Mouse (Mus musculus): ENCODE results near the gene Rtbdn. TPM values are rescaled to one million over a fixed set of nuclear protein-coding genes. Genes with fewer than 3 reads are reported as not detected.
A peak's percentile ranks its signal among the peaks of the same experiment; 100 is the strongest.

The Rtbdn gene
- polyA plus RNA-seq, 1 experiment from 2014 or later = 0.30 TPM

- peaks cover 62% of the 10 kb centered on the region for H3K4me1 ChIP-seq (ENCODE audit: insufficient read depth, low read length)
- WGBS = 50% methylated on average over 7 of the region's 7 CpGs
- peak overlapping the region; percentile 81; the same call in 1 of the 2 replicates for H3K27ac ChIP-seq (ENCODE audit: low read length)
- no peak overlapping the region for H3K9ac ChIP-seq (replicated peaks; ENCODE audit: low read length)
- peaks cover 36% of the 10 kb centered on the region for H3K36me3 ChIP-seq (ENCODE audit: insufficient read depth, low read length)
- no peak for ATAC-seq (ENCODE audit: low FRiP score, low TSS enrichment)
- no peaks in the 10 kb centered on the region for H3K9me3 ChIP-seq (ENCODE audit: low read length)
- peak overlapping the region; percentile 96 for H3K4me2 ChIP-seq (replicated peaks; ENCODE audit: low read depth, low read length)
- peak overlapping the region; percentile 61 for H3K4me3 ChIP-seq (ENCODE audit: low read length)
- no peaks in the 10 kb centered on the region for H3K27me3 ChIP-seq (ENCODE audit: insufficient read depth, low read length)
Observed at GRCm38 (mm10) chr8:84975434-84975833, 28.6 kb downstream of the Rtbdn start.

DNA sequence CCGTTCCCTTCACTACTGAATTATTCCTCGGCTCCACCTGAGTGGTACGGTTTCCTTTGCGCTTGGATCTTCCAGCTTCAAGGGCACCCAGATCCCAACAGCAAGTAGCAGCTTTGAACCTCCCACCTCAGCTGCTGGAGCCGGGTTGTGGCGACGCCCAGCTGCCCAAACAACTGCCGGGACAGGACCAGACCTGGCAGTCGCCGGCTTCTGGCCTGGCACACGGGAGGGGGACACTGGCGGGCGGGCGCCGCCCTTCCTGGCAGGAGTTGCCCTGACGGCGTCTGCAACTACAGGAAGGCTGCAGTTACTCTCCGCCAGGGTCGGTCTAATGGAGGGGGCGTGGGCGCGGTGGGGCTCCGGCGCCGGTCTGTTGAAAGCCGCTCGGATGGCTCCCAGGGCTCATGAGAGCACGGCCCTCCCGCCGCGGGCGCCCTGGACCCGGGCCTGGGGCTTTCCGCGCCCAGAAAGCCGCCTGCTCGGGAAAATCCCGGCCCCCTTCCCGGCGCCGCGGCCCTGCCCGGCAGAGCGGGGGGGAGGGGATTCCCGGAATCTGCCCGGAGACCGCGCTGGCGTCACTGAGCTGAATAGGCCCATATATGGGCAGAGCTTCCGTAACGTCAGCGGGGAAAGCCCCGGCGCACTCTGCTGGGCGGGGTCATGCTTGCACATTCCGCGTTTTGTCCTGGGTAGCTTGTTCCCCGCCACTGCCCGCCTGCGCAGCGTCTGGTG, 29.4 kb downstream of the Rtbdn start:
- Histone ChIP-seq H3K36me3 (ENCODE audit: insufficient read depth, low read length) (peaks cover 31% of the 10 kb centered on the region), H3K27me3 (ENCODE audit: insufficient read depth, low read length) (no peaks in the 10 kb centered on the region), H3K27ac (ENCODE audit: low read length) (peak overlapping the region; percentile 81), H3K4me3 (ENCODE audit: low read length) (peak overlapping the region; percentile 61), H3K9me3 (ENCODE audit: low read length) (no peaks in the 10 kb centered on the region), H3K4me2 (replicated peaks; ENCODE audit: low read depth, low read length) (peak overlapping the region; percentile 96), H3K9ac (replicated peaks; ENCODE audit: low read length) (peak overlapping the region; percentile 74), H3K4me1 (ENCODE audit: insufficient read depth, low read length) (peaks cover 62% of the 10 kb centered on the region)
- ATAC-seq (ENCODE audit: low FRiP score, low TSS enrichment) = peak; percentile 74
- WGBS = under 1% methylated on average over 61 of the region's 61 CpGs

DNA sequence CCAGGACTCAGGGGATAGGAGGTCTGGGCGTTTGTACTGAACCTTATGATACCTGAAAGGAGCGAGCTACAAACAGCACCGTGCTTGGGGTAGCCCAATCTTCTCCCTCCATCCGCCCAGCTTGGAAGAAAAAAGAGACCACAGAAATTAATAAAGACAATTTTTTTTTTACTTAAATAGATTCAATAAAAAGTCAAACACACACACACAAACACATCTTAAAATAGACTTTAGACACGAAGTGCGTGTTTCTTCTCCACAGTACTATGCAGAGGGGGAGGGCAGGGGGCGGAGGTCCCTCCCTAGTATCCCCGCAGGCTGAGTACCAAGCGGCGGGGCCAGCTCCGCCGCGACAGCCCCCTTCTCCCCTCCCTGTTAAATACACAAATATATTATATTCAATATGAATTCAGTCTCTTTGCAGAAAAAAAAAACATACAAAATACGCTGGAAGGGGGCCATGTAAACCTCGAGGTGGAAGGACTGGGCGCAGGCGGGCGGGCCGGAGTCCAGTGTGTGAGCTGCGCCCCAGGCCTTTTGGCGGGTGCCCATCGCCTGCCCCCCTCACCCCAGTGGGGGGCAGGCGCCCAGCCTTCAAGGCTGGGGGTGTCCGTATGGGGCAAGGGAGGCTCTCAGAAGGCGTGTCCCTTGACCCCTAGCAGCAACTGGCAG, 30.1 kb downstream of the Rtbdn start:
- no peaks in the 10 kb centered on the region for H3K27me3 ChIP-seq (ENCODE audit: insufficient read depth, low read length)
- peaks cover 68% of the 10 kb centered on the region for H3K4me1 ChIP-seq (ENCODE audit: insufficient read depth, low read length)
- H3K36me3 ChIP-seq (ENCODE audit: insufficient read depth, low read length) = peaks cover 25% of the 10 kb centered on the region
- WGBS = 3% methylated on average over 25 of the region's 25 CpGs
- ATAC-seq (ENCODE audit: low FRiP score, low TSS enrichment) = no peak
- H3K9me3 ChIP-seq (ENCODE audit: low read length) = no peaks in the 10 kb centered on the region
- H3K27ac ChIP-seq (ENCODE audit: low read length) = peak overlapping the region; percentile 66
- peak overlapping the region; percentile 96 for H3K4me2 ChIP-seq (replicated peaks; ENCODE audit: low read depth, low read length)
- H3K4me3 ChIP-seq (ENCODE audit: low read length) = peak overlapping the region; percentile 61
- H3K9ac ChIP-seq (replicated peaks; ENCODE audit: low read length) = peak overlapping the region; percentile 74

DNA sequence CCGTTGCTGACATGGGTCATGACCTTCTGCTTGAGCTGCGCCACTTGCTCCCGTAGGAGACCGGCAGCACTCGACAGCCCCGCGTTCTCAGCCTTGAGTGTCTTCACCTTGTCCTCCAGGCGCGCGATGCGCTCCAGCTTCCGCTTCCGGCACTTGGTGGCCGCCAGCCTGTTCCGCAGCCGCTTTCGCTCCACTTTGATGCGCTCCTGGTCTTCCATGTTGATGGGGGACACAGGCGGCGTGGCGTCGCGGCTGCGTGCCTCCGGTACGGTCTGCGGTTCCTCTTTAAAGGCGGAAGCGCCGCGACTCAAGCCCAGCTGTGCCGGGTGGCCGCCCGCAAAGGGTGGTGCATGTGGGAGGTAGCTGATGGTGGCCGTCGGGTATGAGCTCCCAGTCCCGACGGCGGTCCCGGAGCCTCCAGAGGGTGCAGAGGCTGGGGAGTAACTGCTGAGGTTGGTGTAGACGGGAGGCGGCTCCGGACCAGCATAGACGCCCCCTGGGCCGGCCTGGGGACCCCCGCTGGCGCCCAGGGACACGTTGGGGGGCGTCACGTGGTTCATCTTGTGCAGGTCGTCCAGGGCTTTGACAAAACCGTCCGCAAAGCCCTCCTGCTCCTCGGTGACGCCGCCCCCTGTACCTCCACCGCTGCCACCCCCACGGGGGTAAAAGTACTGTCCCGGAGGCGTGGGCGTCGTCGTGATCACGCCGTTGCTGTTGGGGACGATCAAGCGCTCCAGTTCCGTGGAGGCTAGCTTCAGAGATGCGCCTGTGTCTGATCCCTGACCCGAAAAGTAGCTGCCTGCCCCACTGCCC, 30.9 kb downstream of the Rtbdn start:
- Histone ChIP-seq H3K4me1 (ENCODE audit: insufficient read depth, low read length) (peaks cover 76% of the 10 kb centered on the region), H3K4me2 (replicated peaks; ENCODE audit: low read depth, low read length) (peak overlapping the region; percentile 96), H3K36me3 (ENCODE audit: insufficient read depth, low read length) (peaks cover 19% of the 10 kb centered on the region), H3K27me3 (ENCODE audit: insufficient read depth, low read length) (no peaks in the 10 kb centered on the region), H3K9me3 (ENCODE audit: low read length) (no peaks in the 10 kb centered on the region), H3K9ac (replicated peaks; ENCODE audit: low read length) (peak overlapping the region; percentile 74), H3K27ac (ENCODE audit: low read length) (peak overlapping the region; percentile 87), H3K4me3 (ENCODE audit: low read length) (peak overlapping the region; percentile 61)
- WGBS = under 1% methylated on average over 69 of the region's 70 CpGs
- ATAC-seq (ENCODE audit: low FRiP score, low TSS enrichment) = no peak

GRCm38 (mm10) chr8:84978248-84978940, 31.6 kb downstream of the Rtbdn start, which contains the start of gene Junb:
Gene Junb (minus strand): TSS chr8:84978718.
- no peaks in the 10 kb centered on the region for H3K9me3 ChIP-seq (ENCODE audit: low read length)
- WGBS = 0% methylated on average over 63 of the region's 63 CpGs
- ATAC-seq (ENCODE audit: low FRiP score, low TSS enrichment) = peak; percentile 54
- H3K4me3 ChIP-seq (ENCODE audit: low read length) = peak within 1 kb of the TSS; percentile 61
- peaks cover 12% of the 10 kb centered on the region; the same call in 1 of the 2 replicates for H3K36me3 ChIP-seq (ENCODE audit: insufficient read depth, low read length)
- H3K27me3 ChIP-seq (ENCODE audit: insufficient read depth, low read length) = no peaks in the 10 kb centered on the region
- H3K9ac ChIP-seq (replicated peaks; ENCODE audit: low read length) = peak within 1 kb of the TSS; percentile 74
- H3K27ac ChIP-seq (ENCODE audit: low read length) = peak within 1 kb of the TSS; percentile 87
- H3K4me1 ChIP-seq (ENCODE audit: insufficient read depth, low read length) = peaks cover 78% of the 10 kb centered on the region
- peak within 1 kb of the TSS; percentile 96 for H3K4me2 ChIP-seq (replicated peaks; ENCODE audit: low read depth, low read length)

GRCm38 (mm10) chr8:84979599-84980421, 33.0 kb downstream of the Rtbdn start:
- H3K27ac ChIP-seq (ENCODE audit: low read length) = peak overlapping the region; percentile 87
- peaks cover 1% of the 10 kb centered on the region; the same call in 1 of the 2 replicates for H3K36me3 ChIP-seq (ENCODE audit: insufficient read depth, low read length)
- ATAC-seq (ENCODE audit: low FRiP score, low TSS enrichment) = peak; percentile 32
- 2% methylated on average over 42 of the region's 42 CpGs for WGBS
- peak overlapping the region; percentile 96 for H3K4me2 ChIP-seq (replicated peaks; ENCODE audit: low read depth, low read length)
- H3K9ac ChIP-seq (replicated peaks; ENCODE audit: low read length) = peak overlapping the region; percentile 55
- H3K27me3 ChIP-seq (ENCODE audit: insufficient read depth, low read length) = no peaks in the 10 kb centered on the region
- H3K9me3 ChIP-seq (ENCODE audit: low read length) = no peaks in the 10 kb centered on the region
- H3K4me3 ChIP-seq (ENCODE audit: low read length) = peak overlapping the region; percentile 41
- peaks cover 82% of the 10 kb centered on the region for H3K4me1 ChIP-seq (ENCODE audit: insufficient read depth, low read length)

- Histone ChIP-seq H3K27me3 (ENCODE audit: insufficient read depth, low read length) (no peaks in the 10 kb centered on the region), H3K4me2 (replicated peaks; ENCODE audit: low read depth, low read length) (peak overlapping the region; percentile 96), H3K9ac (replicated peaks; ENCODE audit: low read length) (no peak overlapping the region), H3K27ac (ENCODE audit: low read length) (peak overlapping the region; percentile 87), H3K36me3 (ENCODE audit: insufficient read depth, low read length) (no peaks in the 10 kb centered on the region), H3K9me3 (ENCODE audit: low read length) (no peaks in the 10 kb centered on the region), H3K4me3 (ENCODE audit: low read length) (no peak overlapping the region), H3K4me1 (ENCODE audit: insufficient read depth, low read length) (peaks cover 84% of the 10 kb centered on the region)
- 35% methylated on average over 11 of the region's 11 CpGs for WGBS
- ATAC-seq (ENCODE audit: low FRiP score, low TSS enrichment) = no peak
Observed at GRCm38 (mm10) chr8:84980622-84981358, 34.0 kb downstream of the Rtbdn start.

GRCm38 (mm10) chr8:84981644-84982498, 35.1 kb downstream of the Rtbdn start:
- Histone ChIP-seq H3K4me1 (ENCODE audit: insufficient read depth, low read length) (peaks cover 82% of the 10 kb centered on the region), H3K27me3 (ENCODE audit: insufficient read depth, low read length) (no peaks in the 10 kb centered on the region), H3K4me3 (ENCODE audit: low read length) (no peak overlapping the region), H3K36me3 (ENCODE audit: insufficient read depth, low read length) (no peaks in the 10 kb centered on the region), H3K27ac (ENCODE audit: low read length) (peak overlapping the region; percentile 87), H3K9me3 (ENCODE audit: low read length) (no peaks in the 10 kb centered on the region), H3K9ac (replicated peaks; ENCODE audit: low read length) (peak overlapping the region; percentile 23; the same call in 1 of the 2 replicates), H3K4me2 (replicated peaks; ENCODE audit: low read depth, low read length) (no peak overlapping the region)
- no peak for ATAC-seq (ENCODE audit: low FRiP score, low TSS enrichment)
- whole genome bisulfite sequencing = 70% methylated on average over 15 of the region's 15 CpGs
